Mouse (Mus musculus) cerebral cortex, adult 2 months (tissue): ENCODE measurements around the gene Speer4d.

Experiments used
- WGBS: fragments of 180-500 bp; shearing (Covaris S2); methylation state at CpG from one replicate; pipeline ENCODE4 v1.1.7; 2018; 5-methylcytosine and 5-hydroxymethylcytosine counted together

Gene Speer4d

GRCm38 (mm10) chr5:15618764-15619163, at the start of gene Speer4d:
Speer4d (plus strand) TSS chr5:15619064.
- 56% methylated on average over 1 of the region's 1 CpGs for WGBS

- 40% methylated on average over 1 of the region's 1 CpGs for WGBS
These were observed 41.8 kb upstream of the Speer4d start, which contains the start of gene Gm21083 for GRCm38 (mm10) chr5:15577033-15577432. Gm21083 (plus strand) TSS chr5:15577333.

- WGBS = 36% methylated on average over 6 of the region's 6 CpGs
These were observed 30.6 kb upstream of the Speer4d start for GRCm38 (mm10) chr5:15588291-15588690.

- WGBS = 56% methylated on average over 5 of the region's 5 CpGs
These were observed 28.2 kb upstream of the Speer4d start for GRCm38 (mm10) chr5:15590635-15591034.

GRCm38 (mm10) chr5:15591577-15591976, 27.3 kb upstream of the Speer4d start:
- 73% methylated on average over 2 of the region's 2 CpGs for WGBS

GRCm38 (mm10) chr5:15600342-15600741, 18.5 kb upstream of the Speer4d start:
- WGBS = 39% methylated on average over 4 of the region's 4 CpGs

- WGBS = 56% methylated on average over 5 of the region's 5 CpGs
These were observed 17.4 kb upstream of the Speer4d start for GRCm38 (mm10) chr5:15601481-15601880.

GRCm38 (mm10) chr5:15601960-15602359, 16.9 kb upstream of the Speer4d start:
- 73% methylated on average over 3 of the region's 3 CpGs for WGBS

GRCm38 (mm10) chr5:15602424-15602947, 16.4 kb upstream of the Speer4d start:
- WGBS = 61% methylated on average over 3 of the region's 3 CpGs

GRCm38 (mm10) chr5:15603008-15603407, 15.9 kb upstream of the Speer4d start:
- 61% methylated on average over 2 of the region's 2 CpGs for WGBS

GRCm38 (mm10) chr5:15603585-15603984, 15.3 kb upstream of the Speer4d start:
- WGBS = 75% methylated on average over 8 of the region's 8 CpGs

GRCm38 (mm10) chr5:15606677-15607076, 12.2 kb upstream of the Speer4d start:
- WGBS = 64% methylated on average over 6 of the region's 6 CpGs

GRCm38 (mm10) chr5:15610695-15611094, 8.2 kb upstream of the Speer4d start:
- 0% methylated on average over 1 of the region's 1 CpGs for WGBS

- WGBS = 80% methylated on average over 3 of the region's 3 CpGs
These were observed 2.7 kb upstream of the Speer4d start for GRCm38 (mm10) chr5:15616195-15616594.

- 24% methylated on average over 1 of the region's 1 CpGs for WGBS
These were observed 9.3 kb downstream of the Speer4d start for GRCm38 (mm10) chr5:15628136-15628535.

- WGBS = 29% methylated on average over 5 of the region's 5 CpGs
These were observed 11.2 kb downstream of the Speer4d start for GRCm38 (mm10) chr5:15630068-15630467.

GRCm38 (mm10) chr5:15637637-15638036, 18.8 kb downstream of the Speer4d start:
- WGBS = 62% methylated on average over 2 of the region's 2 CpGs

GRCm38 (mm10) chr5:15645707-15646106, 26.8 kb downstream of the Speer4d start:
- 28% methylated on average over 6 of the region's 6 CpGs for WGBS

- 64% methylated on average over 2 of the region's 2 CpGs for WGBS
These were observed 33.5 kb downstream of the Speer4d start for GRCm38 (mm10) chr5:15652334-15652733.

- 66% methylated on average over 1 of the region's 1 CpGs for WGBS
These were observed 38.1 kb downstream of the Speer4d start, which contains the start of gene 4930572O03Rik for GRCm38 (mm10) chr5:15656959-15657358. 4930572O03Rik (minus strand) TSS chr5:15657059.

- WGBS = 75% methylated on average over 7 of the region's 7 CpGs
These were observed 45.0 kb downstream of the Speer4d start for GRCm38 (mm10) chr5:15663847-15664246.

- WGBS = 89% methylated on average over 14 of the region's 18 CpGs
These were observed 51.9 kb downstream of the Speer4d start for GRCm38 (mm10) chr5:15670789-15671188.
